Mouse (Mus musculus) MEL (cell line): Measurements from ENCODE around the gene Ccl4. TPM values are rescaled to one million over a fixed set of nuclear protein-coding genes. Genes with fewer than 3 reads are reported as not detected.

Experiments
- DNase-seq: peaks from one replicate; pipeline ENCODE4 v3.0.0; 2011; ENCODE audit warnings: low read depth, low spot score
- H3K27ac ChIP-seq: 2 replicates; pipeline ENCODE4 v1.5.1; 2012; ENCODE audit warnings: low read depth, mild to moderate bottlenecking, control low read depth, low read length, moderate library complexity; ENCODE audit not compliant: control insufficient read depth
- H3K27me3 ChIP-seq, 2 experiments: fragments of 150-350 bp in 1 of 2; sonication (generic) in 1 of 2; 2 replicates each; pipeline ENCODE4 v1.6.1; 2012; ENCODE audit warnings: low read length in 2 of 2, mild to moderate bottlenecking in 2 of 2, improper control_type of control experiment in 1 of 2, moderate library complexity in 1 of 2; ENCODE audit not compliant: insufficient read depth in 2 of 2, control insufficient read depth in 1 of 2
- H3K36me3 ChIP-seq, 2 experiments: 2 replicates each; pipeline ENCODE4 v1.6.1; 2012 to 2014; ENCODE audit warnings: low read length in 2 of 2, improper control_type of control experiment in 1 of 2, inconsistent platforms in 1 of 2, mild to moderate bottlenecking in 1 of 2; ENCODE audit not compliant: insufficient read depth in 2 of 2, control insufficient read depth in 1 of 2
- H3K4me1 ChIP-seq, 2 experiments: fragments of 150-350 bp in 1 of 2; sonication (generic) in 1 of 2; 2 replicates each; pipeline ENCODE4 v1.6.1; 2012; ENCODE audit warnings: low read length in 2 of 2, improper control_type of control experiment in 1 of 2, mild to moderate bottlenecking in 1 of 2; ENCODE audit not compliant: insufficient read depth in 2 of 2, control insufficient read depth in 1 of 2
- H3K4me3 ChIP-seq, 2 experiments: fragments of 150-350 bp in 1 of 2; sonication (generic) in 1 of 2; 2 replicates each; pipeline ENCODE4 v1.5.1; 2012; ENCODE audit warnings: low read depth in 2 of 2, low read length in 2 of 2, mild to moderate bottlenecking in 2 of 2, moderate library complexity in 2 of 2, control low read depth in 1 of 2, improper control_type of control experiment in 1 of 2; ENCODE audit not compliant: control insufficient read depth in 1 of 2, insufficient read depth in 1 of 2
- H3K79me2 ChIP-seq: 2 replicates; pipeline ENCODE4 v1.6.1; 2012; ENCODE audit warnings: mild to moderate bottlenecking, low read length, moderate library complexity; ENCODE audit not compliant: control insufficient read depth, poor library complexity, insufficient read depth
- H3K9ac ChIP-seq: 2 replicates; pipeline ENCODE4 v1.6.1; 2012; ENCODE audit warnings: low read depth, mild to moderate bottlenecking, control low read depth, low read length, moderate library complexity; ENCODE audit not compliant: control insufficient read depth, poor library complexity, severe bottlenecking
- H3K9me3 ChIP-seq: fragments of 150-350 bp; sonication (generic); replicated peaks from 2 replicates; pipeline ENCODE4 v1.6.1; 2012; ENCODE audit warnings: mild to moderate bottlenecking, low read length, improper control_type of control experiment, moderate library complexity; ENCODE audit not compliant: insufficient read depth
- BHLHE40 ChIP-seq: IDR thresholded peaks from 2 replicates; pipeline ENCODE4 v1.6.1; 2012; ENCODE audit warnings: low read depth, mild to moderate bottlenecking, inconsistent platforms, low read length, improper control_type of control experiment, borderline replicate concordance
- CHD1 ChIP-seq: IDR thresholded peaks from 2 replicates; pipeline ENCODE4 v1.6.1; 2012; ENCODE audit warnings: low read depth, mild to moderate bottlenecking, inconsistent platforms, low read length, improper control_type of control experiment
- CTCF ChIP-seq, 3 experiments: IDR thresholded peaks in 2 of 3; conservative IDR thresholded peaks in 1 of 3; 2 replicates each; pipeline ENCODE4 v1.5.1; 2011 to 2012; ENCODE audit warnings: low read length in 3 of 3, low read depth in 2 of 3, mild to moderate bottlenecking in 2 of 3, improper control_type of control experiment in 1 of 3, inconsistent platforms in 1 of 3, mixed read lengths in 1 of 3, moderate library complexity in 1 of 3; ENCODE audit not compliant: control insufficient read depth in 1 of 3, insufficient read depth in 1 of 3, poor library complexity in 1 of 3, severe bottlenecking in 1 of 3
- E2F4 ChIP-seq: IDR thresholded peaks from 2 replicates; pipeline ENCODE4 v1.6.1; 2011; ENCODE audit warnings: low read depth, low read length, improper control_type of control experiment, borderline replicate concordance
- EP300 ChIP-seq, 2 experiments: IDR thresholded peaks; 2 replicates each; pipeline ENCODE4 v1.6.1; 2011; ENCODE audit warnings: improper control_type of control experiment in 2 of 2, low read length in 2 of 2, low read depth in 1 of 2, mild to moderate bottlenecking in 1 of 2
- GABPA ChIP-seq: IDR thresholded peaks from 2 replicates; pipeline ENCODE4 v1.6.1; 2012; ENCODE audit warnings: low read depth, mild to moderate bottlenecking, inconsistent platforms, low read length, improper control_type of control experiment, moderate library complexity
- GATA1 ChIP-seq: IDR thresholded peaks from 2 replicates; pipeline ENCODE4 v1.6.1; 2011; ENCODE audit warnings: low read depth, low read length, improper control_type of control experiment
- MAX ChIP-seq: IDR thresholded peaks from 2 replicates; pipeline ENCODE4 v1.6.1; 2011; ENCODE audit warnings: low read length, improper control_type of control experiment
- MXI1 ChIP-seq: IDR thresholded peaks from 2 replicates; pipeline ENCODE4 v1.6.1; 2011; ENCODE audit warnings: mild to moderate bottlenecking, low read depth, low read length, improper control_type of control experiment
- MYB ChIP-seq: IDR thresholded peaks from 2 replicates; pipeline ENCODE4 v1.6.1; 2011; ENCODE audit warnings: mild to moderate bottlenecking, low read depth, low read length, improper control_type of control experiment
- NELFE ChIP-seq: IDR thresholded peaks from 2 replicates; pipeline ENCODE4 v1.6.1; 2011; ENCODE audit warnings: low read depth, low read length, improper control_type of control experiment
- POLR2AphosphoS5 ChIP-seq: IDR thresholded peaks from 2 replicates; pipeline ENCODE4 v1.6.1; 2012; ENCODE audit warnings: low read depth, borderline replicate concordance, mild to moderate bottlenecking, inconsistent platforms, low read length, moderate library complexity, mixed read lengths
- RAD21 ChIP-seq: IDR thresholded peaks from 2 replicates; pipeline ENCODE4 v1.6.1; 2011; ENCODE audit warnings: mild to moderate bottlenecking, low read depth, low read length, improper control_type of control experiment
- TAL1 ChIP-seq: IDR thresholded peaks from 2 replicates; pipeline ENCODE4 v1.6.1; 2012; ENCODE audit warnings: mild to moderate bottlenecking, inconsistent platforms, low read length, moderate library complexity, mixed read lengths
- UBTF ChIP-seq: IDR thresholded peaks from 2 replicates; pipeline ENCODE4 v1.6.1; 2012; ENCODE audit warnings: low read depth, mild to moderate bottlenecking, inconsistent platforms, low read length, improper control_type of control experiment, moderate library complexity, borderline replicate concordance; ENCODE audit not compliant: insufficient read depth
- ZMIZ1 ChIP-seq: IDR thresholded peaks from 2 replicates; pipeline ENCODE4 v1.6.1; 2012; ENCODE audit warnings: low read depth, mild to moderate bottlenecking, inconsistent platforms, low read length, improper control_type of control experiment, moderate library complexity
- polyA plus RNA-seq, 2 experiments: library from polyadenylated mRNA; stranded (reverse) in 1 of 2; unstranded in 1 of 2; fragments of >175 nt in 1 of 2; fragments of >200 nt in 1 of 2; gene quantifications; 2 replicates each; pipeline versions ENCODE4 v1.2.1 to v1.2.4; 2012; ENCODE audit warnings: low replicate concordance in 2 of 2, low read depth in 1 of 2; ENCODE audit not compliant: insufficient read length in 2 of 2, insufficient read depth in 1 of 2, missing spikeins in 1 of 2
- total RNA-seq: library from RNA; depleted of rRNA; stranded (reverse); fragments of 300-350 nt; gene quantifications from 2 replicates; pipeline ENCODE4 v1.2.3, GENCODE M21; 2012

The Ccl4 gene
- total and polyA plus RNA-seq, 3 experiments, result not detected

GRCm38 (mm10) chr11:83634898-83635297 is 27.5 kb upstream of the Ccl4 start:
- no peaks in the 10 kb centered on the region for H3K4me1 ChIP-seq
- TF ChIP-seq MXI1, result no peak
- TF ChIP-seq MAX, result no peak
- TF ChIP-seq CTCF (IDR thresholded peaks at IDR 0.05 in 2 of 3, conservative IDR thresholded peaks at IDR 0.05 in 1 of 3; ENCODE audit: control insufficient read depth in 1 of 3, insufficient read depth in 1 of 3, low read depth in 2 of 3, low read length in 3 of 3, poor library complexity in 1 of 3, severe bottlenecking in 1 of 3), result 0 out of 6 replicates have a peak, but pooled peaks of 1 of the 3 experiments have one; percentile 8
- TF ChIP-seq GABPA, result no peak
- TF ChIP-seq UBTF, result no peak
- TF ChIP-seq TAL1, result no peak
- TF ChIP-seq, all 39 proteins: peak for 1
- H3K27ac ChIP-seq, result no peak overlapping the region
- no peak for DNase-seq
- H3K27me3 ChIP-seq, result peaks cover 26 to 37% of the 10 kb centered on the region in 2 experiments
- H3K4me3 ChIP-seq, result no peak overlapping the region
- H3K9me3 ChIP-seq, result no peaks in the 10 kb centered on the region
- H3K79me2 ChIP-seq, result no peaks in the 10 kb centered on the region
- no peaks in the 10 kb centered on the region for H3K36me3 ChIP-seq
- H3K9ac ChIP-seq, result no peak overlapping the region

GRCm38 (mm10) chr11:83636742-83637235 is 25.6 kb upstream of the Ccl4 start:
- Histone ChIP-seq H3K4me1 (peaks cover 1 to 9% of the 10 kb centered on the region in 2 experiments; a peak in 3 of 4 replicates), H3K9me3 (no peaks in the 10 kb centered on the region), H3K9ac (no peak overlapping the region), H3K4me3 (no peak overlapping the region), H3K27me3 (peaks cover 18 to 31% of the 10 kb centered on the region in 2 experiments)
- TF ChIP-seq TAL1 (no peak), BHLHE40 (no peak), ZMIZ1 (no peak), GATA1 (no peak), POLR2AphosphoS5 (no peak), MYB (no peak), NELFE (no peak), EP300 (IDR thresholded peaks at IDR 0.05; ENCODE audit: low read depth in 1 of 2, low read length in 2 of 2) (no peak), MAX (no peak), E2F4 (no peak), RAD21 (no peak), MXI1 (no peak), CHD1 (no peak)
- TF ChIP-seq, all 39 proteins: peak for 0
- no peak for DNase-seq
- Histone ChIP-seq H3K36me3 (peaks cover 0 to 12% of the 10 kb centered on the region in 2 experiments; a peak in 2 of 4 replicates), H3K27ac (no peak overlapping the region), H3K79me2 (no peaks in the 10 kb centered on the region)
